Mouse (Mus musculus) bone marrow macrophage, adult 2 months (primary cell): ENCODE measurements around the gene Mtmr14.

ENCODE experiments used
- CTCF ChIP-seq: IDR thresholded peaks from 2 replicates; pipeline ENCODE4 v1.5.1; 2012; ENCODE audit warnings: low read depth, mild to moderate bottlenecking, low read length, moderate library complexity
- POLR2A ChIP-seq: IDR thresholded peaks from 2 replicates; pipeline ENCODE4 v1.6.1; 2012; ENCODE audit warnings: mild to moderate bottlenecking, low read depth, low read length, borderline replicate concordance

- TF ChIP-seq CTCF = no peak
- TF ChIP-seq POLR2A = no peak
Measured at GRCm38 (mm10) chr6:113287236-113287635, 49.6 kb downstream of the Mtmr14 start.
